Mouse (Mus musculus) frontal cortex, postnatal 25 days (tissue): ENCODE measurements around the gene Ddx17.

Source experiments
- DNase-seq, 2 experiments: peaks; one replicate each; pipeline ENCODE4 v3.0.0; 2022; ENCODE audit warnings: low spot score in 2 of 2

Ddx17 gene

GRCm38 (mm10) chr15:79518571-79518970, 28.0 kb downstream of the Ddx17 start:
- DNase-seq = no peak

- no peak for DNase-seq
These were observed 28.8 kb downstream of the Ddx17 start for GRCm38 (mm10) chr15:79517710-79518109.

GRCm38 (mm10) chr15:79516171-79517096, 30.1 kb downstream of the Ddx17 start, which contains the start of gene Kdelr3:
Kdelr3 (plus strand) TSS chr15:79516411.
- no peak for DNase-seq

DNA sequence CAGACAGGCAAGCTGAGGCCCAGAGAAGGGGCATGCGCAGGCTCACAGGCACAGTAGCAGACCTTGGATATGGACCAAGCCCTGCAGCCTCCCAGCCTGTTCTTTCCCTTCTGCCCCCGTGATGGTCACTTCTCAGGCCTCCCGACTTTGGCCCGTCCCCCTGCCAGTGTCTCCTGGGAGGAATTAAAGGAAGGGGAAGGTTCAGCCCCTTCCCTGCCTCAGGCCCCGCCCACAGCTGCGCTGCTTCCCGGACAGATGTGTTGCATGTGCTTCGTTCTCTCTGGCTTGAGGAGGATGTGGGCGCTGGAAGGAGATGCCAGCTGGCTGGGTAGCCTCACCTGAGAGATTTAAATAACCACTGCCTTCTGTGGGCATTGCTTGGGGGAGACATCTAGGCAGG, 32.6 kb downstream of the Ddx17 start:
- no peak for DNase-seq

DNA sequence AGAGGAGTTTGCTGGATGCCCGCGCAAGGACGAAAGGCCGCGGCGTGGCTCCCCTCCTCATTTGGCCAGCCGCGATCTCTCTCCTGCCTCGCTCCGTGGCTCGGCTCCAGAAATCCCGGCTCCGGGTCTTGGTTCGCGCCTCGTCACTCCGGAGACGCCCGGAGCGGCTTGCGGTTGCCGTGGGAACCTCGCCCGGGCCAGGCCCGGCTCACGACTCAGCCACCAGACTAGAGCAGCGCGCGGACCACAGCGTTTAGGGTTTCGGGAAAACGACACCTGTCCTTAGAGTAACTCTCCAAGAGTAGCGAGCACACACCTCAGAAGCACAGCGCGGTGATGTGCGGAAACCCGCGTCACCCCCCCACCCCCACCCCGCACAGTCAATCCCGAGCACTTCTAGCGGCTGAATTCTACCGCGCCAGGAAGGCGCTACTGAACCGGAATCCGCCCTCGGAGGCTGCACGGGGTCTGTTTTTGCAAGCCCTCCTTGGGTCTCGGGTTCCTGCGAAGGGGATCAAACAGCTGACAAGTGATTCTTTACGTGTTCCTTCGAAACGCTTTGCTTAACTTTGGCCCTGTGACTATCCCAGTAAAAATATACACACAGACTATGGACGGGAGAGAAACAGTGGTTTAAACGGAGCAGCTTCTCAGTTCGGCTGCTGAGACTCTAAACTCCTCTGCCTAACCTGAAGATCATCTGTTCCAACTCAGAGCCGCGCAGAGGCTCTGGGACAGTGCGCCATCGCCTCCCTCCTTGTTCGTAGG, 34.8 kb downstream of the Ddx17 start:
- DNase-seq = peak; percentile 68 to 84

GRCm38 (mm10) chr15:79510425-79510824, 36.1 kb downstream of the Ddx17 start:
- DNase-seq = no peak

GRCm38 (mm10) chr15:79509998-79510397, 36.5 kb downstream of the Ddx17 start:
- peak in 1 of 2 experiments; percentile 49 for DNase-seq

GRCm38 (mm10) chr15:79507055-79507828, 39.3 kb downstream of the Ddx17 start:
- no peak for DNase-seq

DNA sequence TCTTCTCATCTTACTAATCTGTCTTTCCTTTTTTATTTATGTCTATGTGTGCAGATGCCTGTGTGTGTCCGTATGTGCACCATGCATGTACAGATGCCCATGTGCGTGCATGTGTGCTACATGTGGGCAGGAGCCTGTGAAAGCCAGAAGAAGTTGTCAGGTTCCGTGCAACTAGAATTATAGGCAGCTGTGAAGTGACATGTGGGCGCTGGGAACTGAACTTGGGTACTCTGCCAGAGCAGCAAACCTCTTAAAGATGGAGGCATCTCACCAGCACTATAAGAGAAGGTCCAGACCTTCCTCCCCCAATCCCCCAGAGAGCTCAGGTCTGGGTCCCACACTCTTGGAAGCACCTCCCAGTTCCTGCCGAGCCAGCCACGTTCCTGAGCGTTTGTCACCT, 40.1 kb downstream of the Ddx17 start:
- DNase-seq = no peak

GRCm38 (mm10) chr15:79505616-79506283, 40.8 kb downstream of the Ddx17 start:
- peak; percentile 68 to 74 for DNase-seq

DNA sequence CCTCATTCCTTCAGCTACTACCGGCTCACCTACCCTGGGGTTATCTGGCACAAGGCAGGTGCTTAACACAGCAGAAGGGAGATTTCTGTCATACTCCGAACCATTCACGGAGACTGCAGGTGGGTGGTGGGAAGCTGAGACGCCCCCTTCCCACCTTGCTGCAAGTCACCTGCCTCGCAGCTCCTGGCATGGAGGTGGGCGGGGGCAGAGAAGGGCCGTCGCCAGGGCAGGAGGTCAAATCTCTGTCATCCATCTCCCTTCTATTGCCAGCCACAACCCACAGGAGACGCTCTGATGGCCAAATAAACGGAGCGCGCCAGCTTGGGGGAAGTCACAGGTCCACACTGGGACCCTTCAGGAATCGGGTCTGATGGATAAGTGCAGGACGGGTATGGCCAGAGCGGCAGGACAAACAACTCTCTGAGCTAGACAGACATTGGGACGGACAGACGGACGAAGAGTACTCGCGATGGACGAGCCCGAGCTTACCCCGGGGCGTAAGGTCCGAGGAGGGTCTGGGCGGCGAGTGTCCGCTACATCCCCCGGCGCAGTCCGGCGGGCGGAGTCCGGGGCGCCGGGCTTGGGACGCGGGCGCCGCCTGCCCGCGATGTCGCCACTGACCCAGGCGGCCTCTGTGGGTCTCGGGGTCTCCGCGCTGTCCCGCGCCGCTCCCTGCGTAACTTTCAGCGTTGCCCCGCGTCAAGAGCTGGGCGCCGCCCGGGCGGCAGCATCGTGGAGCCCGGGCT, 41.7 kb downstream of the Ddx17 start, which contains the start of gene Kcnj4:
TSS of gene Kcnj4 (minus strand) at position 535 of the 746 bp plus-strand sequence.
- DNase-seq = no peak

GRCm38 (mm10) chr15:79503438-79503837, 43.1 kb downstream of the Ddx17 start:
- DNase-seq = no peak

DNA sequence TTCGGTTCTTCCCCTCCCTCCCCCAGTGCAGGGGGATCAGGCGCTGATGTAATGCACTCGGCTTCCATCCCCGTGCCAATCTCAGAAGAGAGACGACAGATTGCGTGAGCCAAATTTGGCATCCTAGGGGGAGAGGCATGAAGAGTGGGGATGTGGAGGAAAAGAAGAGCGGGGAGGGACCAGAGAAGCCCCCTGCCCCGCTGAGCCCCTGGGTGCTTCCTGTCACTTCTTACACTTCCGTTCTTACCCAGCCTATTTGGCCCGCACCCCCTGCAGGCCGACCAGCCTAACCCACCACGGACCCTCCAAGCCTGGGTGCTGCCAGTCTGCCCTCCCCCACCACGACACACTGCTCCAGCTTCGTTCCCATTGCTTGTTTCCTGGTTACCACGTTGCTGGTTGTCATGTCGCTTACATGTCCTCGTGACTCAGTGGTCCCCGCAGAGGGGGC, 43.6 kb downstream of the Ddx17 start:
- DNase-seq = no peak

- no peak for DNase-seq
These were observed 46.4 kb downstream of the Ddx17 start for GRCm38 (mm10) chr15:79500110-79500509.

- DNase-seq = no peak
These were observed 53.0 kb downstream of the Ddx17 start for GRCm38 (mm10) chr15:79493527-79493926.

DNA sequence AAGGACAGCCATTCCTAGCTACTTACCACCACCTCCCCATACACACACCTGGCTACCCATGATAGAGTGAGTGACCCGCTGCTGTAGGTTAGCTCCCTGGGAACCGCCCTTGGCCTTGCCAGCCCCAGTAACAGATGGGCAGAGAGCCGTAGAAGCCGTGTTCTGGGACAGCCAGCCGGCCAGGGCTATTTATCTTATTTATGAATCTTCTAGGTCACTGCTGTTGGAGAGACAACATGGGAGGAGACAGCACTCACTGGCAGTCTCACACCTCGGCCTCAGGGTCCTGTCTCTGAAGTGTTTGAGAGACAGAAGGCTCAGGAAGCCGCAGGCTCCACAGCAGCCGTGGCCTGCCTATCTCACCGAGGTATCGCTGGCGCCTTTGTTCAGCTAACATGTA, 57.1 kb downstream of the Ddx17 start:
- no peak for DNase-seq

GRCm38 (mm10) chr15:79481181-79481688, 65.3 kb downstream of the Ddx17 start:
- DNase-seq = no peak
